Mouse (Mus musculus): ENCODE results near the gene Idh1. TPM values are rescaled to one million over a fixed set of nuclear protein-coding genes. Genes with fewer than 3 reads are reported as not detected.

The Idh1 gene
- polyA plus RNA-seq, 1 experiment, result 59.6 TPM

- DNase-seq (ENCODE audit: low read depth, low spot score), result no peak
- 10% methylated on average over 9 of the region's 9 CpGs for WGBS
Measured at GRCm38 (mm10) chr1:65122574-65123372, 63.5 kb downstream of the Idh1 start, which contains the start of gene D630023F18Rik. TSS of gene D630023F18Rik (minus strand) at chr1:65123214.

DNA sequence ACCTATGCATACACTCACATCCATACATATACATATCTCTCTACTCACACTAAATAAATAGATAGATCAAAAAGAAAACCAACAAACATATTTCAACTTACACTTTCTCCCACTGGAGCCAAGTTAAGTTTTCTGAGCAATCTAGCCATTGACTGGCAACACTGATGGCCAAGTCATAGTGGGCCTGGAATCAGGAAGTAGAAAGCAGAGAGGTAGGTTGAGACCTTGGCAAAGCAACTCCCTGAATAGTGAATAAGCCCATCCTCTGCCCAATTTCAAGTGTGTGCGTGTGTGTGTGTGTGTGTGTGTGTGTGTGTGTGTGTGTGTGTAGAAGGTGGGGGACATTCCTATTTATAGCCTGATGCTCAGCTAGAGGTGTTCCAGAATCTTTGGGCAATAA is 66.9 kb downstream of the Idh1 start, which contains the start of gene Gm28845:
Gene Gm28845, minus strand, starts transcription at position 121 of the 400 bp plus-strand sequence.
- WGBS, result 78% methylated on average over 1 of the region's 1 CpGs
- DNase-seq (ENCODE audit: low read depth, low spot score), result no peak

- peak; percentile 90 for DNase-seq (ENCODE audit: low read depth, low spot score)
- WGBS, result 24% methylated on average over 8 of the region's 8 CpGs
Measured at GRCm38 (mm10) chr1:65118150-65118913, 68.0 kb downstream of the Idh1 start.

- 86% methylated on average over 5 of the region's 5 CpGs for WGBS
Measured at GRCm38 (mm10) chr1:65113536-65114172, 72.6 kb downstream of the Idh1 start.

GRCm38 (mm10) chr1:65112807-65113196 is 73.5 kb downstream of the Idh1 start:
- no peak for DNase-seq (ENCODE audit: low read depth, low spot score)
- WGBS, result 35% methylated on average over 14 of the region's 14 CpGs

More at GRCm38 (mm10) chr1:65113536-65114172, 72.6 kb downstream of the Idh1 start:
- DNase-seq (ENCODE audit: low read depth, low spot score), result no peak

- DNase-seq (ENCODE audit: low read depth, low spot score), result peak; percentile 93
- WGBS, result 3% methylated on average over 8 of the region's 8 CpGs
Measured at GRCm38 (mm10) chr1:65112031-65112806, 74.1 kb downstream of the Idh1 start.

- 83% methylated on average over 25 of the region's 25 CpGs for WGBS
- no peak for DNase-seq (ENCODE audit: low read depth, low spot score)
Measured at GRCm38 (mm10) chr1:65109756-65110435, 76.4 kb downstream of the Idh1 start.

DNA sequence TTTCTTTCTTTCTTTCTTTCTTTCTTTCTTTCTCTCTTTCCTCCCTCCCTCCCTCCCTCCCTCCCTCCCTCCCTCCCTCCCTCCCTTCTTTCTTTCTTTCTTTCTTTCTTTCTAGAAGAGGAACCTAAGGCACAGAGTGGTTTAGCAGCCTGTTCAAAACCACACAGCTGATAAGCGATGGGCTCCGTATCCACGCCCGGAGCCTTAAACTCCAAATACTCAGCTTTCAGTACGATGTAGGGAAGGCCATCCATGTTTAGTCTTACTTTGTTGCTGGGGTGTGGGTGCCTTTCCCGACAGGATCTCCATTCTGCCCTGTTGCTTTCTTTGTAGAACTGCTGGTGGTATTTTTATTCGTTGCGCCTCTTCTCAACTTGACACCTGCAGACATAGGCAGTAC is 77.1 kb downstream of the Idh1 start:
- no peak for DNase-seq (ENCODE audit: low read depth, low spot score)
- 88% methylated on average over 8 of the region's 8 CpGs for WGBS

Other genes starting within 250 kb of the Idh1 start
- gene Plekhm3, start 229.7 kb downstream of the Idh1 start, polyA plus RNA-seq (2012; rRNA removed), result 2.7 and 4.1 TPM in 2 replicates
- gene Akr1cl, start 153.7 kb downstream of the Idh1 start, polyA plus RNA-seq (2012; rRNA removed), result 0.15 and 0.21 TPM in 2 replicates
- gene Cryge, start 135.4 kb downstream of the Idh1 start, polyA plus RNA-seq (2012; rRNA removed), result not detected in 2 replicates
- not detected in 2 replicates for gene Crygd, start 123.0 kb downstream of the Idh1 start, polyA plus RNA-seq (2012; rRNA removed)
- gene Crygc, start 112.8 kb downstream of the Idh1 start, polyA plus RNA-seq (2012; rRNA removed), result not detected in 2 replicates
- not detected in 2 replicates for gene Crygb, start 104.2 kb downstream of the Idh1 start, polyA plus RNA-seq (2012; rRNA removed)
- gene Cryga, start 83.1 kb downstream of the Idh1 start, polyA plus RNA-seq (2012; rRNA removed), result not detected in 2 replicates
- not detected in 2 replicates for gene Gm28845, start 66.9 kb downstream of the Idh1 start, polyA plus RNA-seq (2012; rRNA removed)
- gene D630023F18Rik, start 63.3 kb downstream of the Idh1 start, polyA plus RNA-seq (2012; rRNA removed), result 0.05 and 0.11 TPM in 2 replicates
- 2.4 and 6.1 TPM in 2 replicates for gene Pikfyve, start 183 bp upstream of the Idh1 start, polyA plus RNA-seq (2012; rRNA removed)
- gene Pth2r, start 95.6 kb upstream of the Idh1 start, polyA plus RNA-seq (2012; rRNA removed), result not detected in 2 replicates